Mouse (Mus musculus) activated CD4-positive, CD25-positive, alpha-beta regulatory T cell (primary cell): ENCODE results near the gene Wasf1. TPM values are rescaled to one million over a fixed set of nuclear protein-coding genes. Genes with fewer than 3 reads are reported as not detected.

ENCODE experiments used
- polyA plus RNA-seq, 2 experiments: library from polyadenylated mRNA; unstranded; fragments of 100-300 nt; shearing (Covaris generic); gene quantifications; one replicate each; pipeline ENCODE4 v1.2.1; 2017

Gene Wasf1
- under 1 TPM in 1 of 2 experiments, not detected in 1; 0.09 TPM for polyA plus RNA-seq

DNA sequence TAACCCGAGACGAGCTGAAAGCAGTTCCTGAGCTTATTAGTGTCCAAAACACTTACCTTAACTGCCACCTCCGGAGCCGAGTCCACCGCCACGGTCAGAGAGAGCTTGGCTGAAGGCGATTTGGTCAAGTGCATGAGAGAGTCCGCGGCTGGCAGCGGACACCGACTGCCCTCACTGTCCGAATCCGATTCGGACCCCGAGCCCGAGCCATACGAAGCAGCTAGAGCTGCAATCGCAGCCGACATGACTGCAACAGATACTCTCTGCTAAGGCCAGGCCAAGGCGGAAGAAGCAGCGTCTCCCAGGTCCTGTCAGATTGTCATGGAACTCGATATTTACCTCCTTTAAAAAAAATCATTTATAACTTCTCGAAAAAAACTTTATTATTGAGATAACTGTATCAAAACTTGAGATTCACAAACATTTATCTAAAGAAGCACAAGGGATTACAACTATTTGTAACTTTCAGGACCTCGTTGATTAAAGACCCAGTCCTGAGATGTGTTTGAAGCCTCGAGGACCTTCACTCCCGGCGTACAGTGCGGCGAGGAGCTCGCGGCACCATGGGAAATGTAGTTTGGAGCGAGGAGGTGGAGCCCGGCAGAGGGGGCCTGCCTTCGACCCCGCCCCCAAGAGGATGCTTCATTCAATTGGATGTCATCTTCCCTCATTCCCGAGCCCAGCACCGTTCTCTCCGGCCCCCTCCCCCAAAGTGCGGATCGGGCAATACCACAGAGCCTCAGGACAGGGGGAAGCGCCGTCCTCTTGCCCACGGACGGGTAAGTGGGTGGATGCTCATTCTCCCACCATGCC lies at the start of gene Wasf1, which contains the start of gene Cdc40:
Gene Wasf1 (plus strand): TSS at position 645 of the 813 bp plus-strand sequence.
Gene Cdc40 (minus strand): TSS at position 481 of the 813 bp plus-strand sequence.

Other genes starting within 250 kb of the Wasf1 start
- gene Mettl24, start 200.2 kb upstream of the Wasf1 start, polyA plus RNA-seq, result under 1 TPM; 0.33 to 0.49 TPM
- 10 to 100 TPM; 46.5 to 58.1 TPM for gene Cdc40, start 164 bp upstream of the Wasf1 start, polyA plus RNA-seq
- gene Gpr6, start 188.8 kb downstream of the Wasf1 start, polyA plus RNA-seq, result not detected